Mouse (Mus musculus) frontal cortex, postnatal 36 days (tissue): ENCODE results near the gene Mnd1.

Experiments used
- DNase-seq, 2 experiments: peaks; one replicate each; pipeline ENCODE4 v3.0.0; 2022; ENCODE audit warnings: low spot score in 2 of 2

Mnd1 gene

DNA sequence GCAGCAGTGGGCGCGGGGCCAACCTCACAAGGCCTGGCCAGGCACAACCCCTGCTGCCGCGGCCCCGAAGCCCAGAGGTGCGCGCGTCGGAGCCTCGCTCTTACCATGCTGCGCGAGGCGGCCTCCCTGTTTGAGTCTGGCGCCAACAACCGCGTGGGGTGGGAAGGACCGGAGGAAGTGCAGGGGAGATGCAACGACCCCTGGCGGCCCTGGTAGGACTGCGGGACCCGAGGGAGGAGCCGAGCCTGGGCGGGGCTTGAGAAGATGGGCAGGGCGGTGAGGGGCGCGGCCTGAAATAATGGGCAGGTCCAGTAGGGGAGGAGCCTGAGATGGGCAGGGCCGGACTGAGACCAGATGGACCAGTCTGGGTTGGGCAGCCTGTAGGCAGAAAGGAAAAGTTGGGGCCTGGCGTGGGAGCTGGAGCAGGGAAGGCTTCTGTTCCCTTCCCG is at the start of gene Mnd1:
Mnd1 (minus strand) TSS at position 229 of the 449 bp plus-strand sequence.
- DNase-seq, result peak; percentile 96

- DNase-seq, result peak; percentile 31 to 65
Observed at GRCm38 (mm10) chr3:84204640-84205039, 49.1 kb upstream of the Mnd1 start.

- no peak for DNase-seq
Observed at GRCm38 (mm10) chr3:84200559-84201420, 45.2 kb upstream of the Mnd1 start.

- DNase-seq, result no peak
Observed at GRCm38 (mm10) chr3:84199516-84199915, 43.9 kb upstream of the Mnd1 start.

DNA sequence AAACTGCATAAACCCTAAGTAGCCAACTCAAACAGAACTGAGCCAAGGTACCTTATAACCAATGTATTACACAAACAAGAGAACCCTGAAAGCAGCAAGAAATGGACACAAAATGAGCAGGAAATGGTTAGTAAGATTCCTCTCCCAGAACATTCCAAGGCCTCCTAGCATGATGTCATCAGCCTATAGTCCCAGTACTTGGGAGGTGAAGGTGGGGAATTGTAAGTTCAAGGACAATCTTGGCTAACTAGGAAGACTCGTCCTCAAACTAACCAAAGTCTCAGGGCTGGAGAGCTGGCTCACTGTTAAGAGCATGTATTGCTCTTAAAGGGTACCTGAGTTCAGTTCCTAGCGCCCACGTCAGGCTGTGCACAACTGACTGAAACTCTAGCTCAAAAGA is 42.6 kb upstream of the Mnd1 start:
- no peak for DNase-seq

GRCm38 (mm10) chr3:84193881-84194280 is 38.3 kb upstream of the Mnd1 start:
- DNase-seq, result no peak

DNA sequence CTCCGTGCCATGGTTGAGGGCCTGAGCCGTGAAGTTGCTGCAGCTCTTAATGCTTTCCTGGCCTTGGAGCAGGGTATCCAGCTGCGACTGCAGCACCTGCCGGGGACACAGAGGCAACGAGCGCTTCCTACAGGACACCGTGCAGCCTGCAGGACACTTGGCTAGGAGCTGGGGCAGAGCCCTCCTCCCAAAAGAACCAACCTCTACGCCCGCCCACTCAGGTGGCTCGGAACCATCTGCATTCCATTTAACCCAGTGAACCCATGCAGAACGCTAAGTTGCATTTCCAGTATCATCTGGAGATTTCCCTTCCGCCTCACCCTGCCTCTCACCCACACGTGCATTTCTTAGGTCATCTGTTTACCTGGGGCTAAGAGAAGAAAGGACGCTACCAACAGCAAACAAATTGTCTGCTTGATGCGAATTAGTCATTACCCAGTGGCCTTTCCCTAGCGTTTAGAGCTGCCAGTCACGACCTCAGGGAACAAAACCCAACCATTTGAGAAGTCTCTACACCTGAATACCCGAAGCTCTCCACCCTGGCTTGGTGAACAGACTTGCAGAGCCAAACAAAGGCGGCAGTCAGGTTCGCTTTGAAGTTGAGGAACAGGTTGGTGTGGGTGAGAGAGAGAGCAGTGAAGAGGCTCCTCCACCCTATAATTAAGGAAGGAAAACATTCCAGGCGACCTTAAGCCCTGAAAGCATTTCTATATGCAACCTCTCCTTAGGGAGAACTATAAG is 35.7 kb upstream of the Mnd1 start:
- no peak for DNase-seq

DNA sequence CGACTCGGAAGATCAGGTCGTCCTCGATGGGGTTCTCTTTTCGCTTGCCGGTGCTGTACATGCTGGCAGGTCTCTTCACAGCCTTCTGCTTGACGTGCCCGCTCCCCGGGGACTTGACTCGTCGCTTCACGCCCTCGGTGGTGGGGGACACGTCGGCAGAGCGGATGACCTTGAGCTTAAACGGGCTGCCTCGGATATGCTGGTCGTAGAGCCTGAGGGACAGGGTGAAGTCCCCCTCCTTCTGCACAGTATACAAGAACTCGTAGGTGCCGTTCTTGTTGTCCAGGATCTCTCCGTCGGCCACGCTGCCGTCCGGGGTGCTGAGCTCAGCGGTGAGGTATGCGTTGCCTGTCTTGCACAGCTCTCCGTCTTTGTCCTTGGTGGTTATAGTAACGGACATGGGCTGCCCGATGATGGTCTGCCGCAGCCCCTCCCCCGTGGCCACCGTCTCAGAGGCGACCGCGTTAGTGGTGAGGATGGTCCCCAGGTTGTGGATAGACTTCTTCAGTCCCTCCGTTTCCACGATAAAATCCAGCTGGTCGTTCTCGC is 35.0 kb upstream of the Mnd1 start:
- no peak for DNase-seq

GRCm38 (mm10) chr3:84189629-84190173 is 34.1 kb upstream of the Mnd1 start:
- no peak for DNase-seq

GRCm38 (mm10) chr3:84181717-84182116 is 26.1 kb upstream of the Mnd1 start:
- no peak for DNase-seq

DNA sequence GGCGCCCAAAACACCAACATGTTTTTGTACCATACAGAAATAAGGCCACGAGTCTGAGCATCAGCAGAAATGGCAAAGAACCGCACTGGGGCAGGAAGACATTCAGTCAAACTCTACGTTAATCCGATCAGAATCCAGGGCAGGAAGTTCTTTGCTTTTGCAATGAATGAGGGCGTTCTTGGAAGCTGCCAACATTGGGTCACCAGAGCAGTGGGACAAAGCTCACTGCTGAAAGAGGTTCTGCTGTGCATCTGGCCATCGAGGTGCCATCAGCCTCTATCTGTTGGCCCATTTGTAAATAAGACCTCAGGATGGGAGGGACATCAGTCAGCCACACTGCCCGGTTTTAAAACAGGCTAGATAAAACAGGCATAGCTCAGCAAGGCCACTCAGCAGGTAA is 25.5 kb upstream of the Mnd1 start:
- DNase-seq, result no peak

GRCm38 (mm10) chr3:84180304-84180703 is 24.7 kb upstream of the Mnd1 start:
- DNase-seq, result no peak

- DNase-seq, result no peak
Observed at GRCm38 (mm10) chr3:84177834-84178233, 22.2 kb upstream of the Mnd1 start.

DNA sequence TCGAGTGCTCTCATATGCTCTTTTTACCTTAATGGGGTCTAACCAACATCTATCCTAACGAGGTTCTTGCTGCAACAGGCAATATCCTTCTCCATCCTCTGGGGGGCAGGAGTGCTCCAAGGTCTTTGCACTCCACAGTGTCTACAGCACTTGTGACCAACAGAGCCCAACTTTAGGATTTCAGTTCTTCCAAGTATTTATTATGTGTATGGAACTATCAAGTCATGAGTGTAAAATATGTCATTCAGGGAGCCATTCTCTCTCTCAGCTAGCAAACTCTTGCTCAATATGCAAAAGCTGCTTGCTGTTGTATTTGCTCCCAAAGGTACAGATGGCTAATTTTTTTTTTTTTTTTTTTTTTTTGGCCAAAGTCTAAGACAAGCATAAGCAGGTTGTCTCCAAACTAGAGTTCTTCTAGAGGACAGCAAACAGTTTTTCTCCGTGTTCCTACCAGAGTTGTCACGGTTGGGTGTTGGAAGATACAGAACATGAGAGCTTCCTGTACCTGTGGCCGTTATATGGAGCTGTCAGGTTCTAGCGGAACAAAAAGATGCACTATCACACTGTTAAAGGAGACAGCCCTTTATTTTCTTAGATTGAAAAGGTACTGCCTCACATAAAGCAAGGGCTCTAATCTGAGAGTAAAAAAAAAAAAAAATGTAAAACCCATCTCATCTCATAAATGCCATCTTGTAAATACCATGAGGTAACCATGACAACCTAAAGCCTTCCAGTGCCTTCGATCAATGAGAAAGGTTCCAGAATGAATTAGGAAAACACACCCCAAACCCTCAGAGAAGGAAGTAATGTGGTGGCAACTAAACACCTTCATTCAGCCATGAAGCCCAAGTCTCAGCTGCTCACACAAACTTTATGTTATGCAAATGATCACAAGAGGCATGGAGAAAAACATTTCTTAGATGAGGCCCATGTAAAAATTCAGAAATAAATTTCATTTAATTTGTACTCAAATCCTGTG is 20.0 kb upstream of the Mnd1 start:
- peak; percentile 51 to 82 for DNase-seq

DNA sequence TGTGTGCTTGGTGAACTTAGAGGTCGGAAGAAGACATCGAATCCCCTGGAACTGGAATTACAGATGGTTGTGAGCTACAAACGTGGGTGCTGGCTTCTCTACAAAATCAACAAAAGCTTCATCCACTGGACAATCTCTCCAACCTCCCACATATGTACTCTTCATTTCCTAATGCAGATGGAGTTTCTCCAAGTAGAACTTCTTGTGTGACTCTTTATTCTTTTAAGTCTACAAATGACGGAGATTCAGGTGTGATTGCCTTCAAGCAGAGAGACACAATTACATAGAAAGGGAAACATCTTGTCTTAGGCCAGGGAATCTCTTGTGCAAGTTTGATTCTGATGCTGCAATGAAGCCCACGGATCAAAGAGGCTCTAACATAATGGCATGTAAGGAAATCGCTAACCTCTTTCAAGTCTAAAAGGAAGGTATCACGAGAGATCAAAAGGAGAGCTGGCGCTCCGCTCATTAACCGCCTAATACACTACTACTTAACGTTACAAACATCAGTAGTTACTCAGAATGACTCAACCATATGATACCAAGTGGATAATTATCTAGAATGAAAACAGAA is 18.1 kb upstream of the Mnd1 start, which contains the start of gene Gm6525:
Gm6525 (plus strand) TSS at position 524 of the 574 bp plus-strand sequence.
- no peak for DNase-seq

DNA sequence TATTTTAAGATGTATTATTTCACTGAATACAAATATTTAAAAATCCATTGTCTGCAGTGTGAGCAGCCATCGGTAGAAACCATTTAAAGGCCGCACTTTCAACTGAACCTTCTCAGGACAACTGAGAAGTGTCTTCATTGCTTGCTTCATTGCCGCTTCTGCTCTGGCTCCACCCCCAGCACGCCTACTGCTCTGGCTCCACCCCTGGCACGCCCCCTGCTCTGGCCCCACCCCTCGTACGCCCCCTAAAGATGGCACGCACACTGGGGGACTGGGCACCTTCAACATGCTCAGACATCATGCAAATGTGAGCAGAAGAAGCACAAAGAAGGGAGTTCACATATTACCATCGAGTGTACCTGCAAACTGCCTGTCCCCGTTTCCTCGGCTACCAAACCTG is 16.8 kb upstream of the Mnd1 start:
- no peak for DNase-seq

DNA sequence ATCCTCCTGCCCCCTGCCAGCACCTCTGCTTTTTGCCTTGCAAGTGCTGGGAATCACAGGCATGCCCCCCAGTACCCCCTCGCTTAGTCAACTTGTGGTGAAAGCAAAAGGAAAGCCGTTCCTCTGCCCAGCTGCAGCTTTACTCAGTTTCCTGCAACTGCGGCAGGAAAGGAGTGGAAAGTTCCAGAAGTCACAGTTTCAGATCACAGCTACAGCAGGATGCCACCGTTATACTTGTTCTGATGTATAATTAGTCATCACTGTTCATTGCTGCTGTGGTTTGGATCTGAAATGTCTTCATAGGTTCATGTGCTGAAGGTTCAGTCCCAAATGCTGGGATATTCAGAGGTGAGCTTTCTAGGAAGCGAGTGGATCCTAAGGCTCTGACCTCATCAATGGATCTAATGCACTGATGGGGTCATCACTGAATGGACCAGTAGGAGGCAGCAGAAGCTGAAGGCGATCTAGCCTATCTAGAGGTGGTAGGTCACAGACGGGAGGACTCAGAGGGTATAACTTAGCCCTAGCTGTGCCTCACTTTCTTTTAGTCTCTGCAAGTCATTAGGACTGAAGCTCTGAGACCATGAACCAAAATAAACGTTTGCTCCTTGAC is 13.9 kb upstream of the Mnd1 start:
- no peak for DNase-seq

DNA sequence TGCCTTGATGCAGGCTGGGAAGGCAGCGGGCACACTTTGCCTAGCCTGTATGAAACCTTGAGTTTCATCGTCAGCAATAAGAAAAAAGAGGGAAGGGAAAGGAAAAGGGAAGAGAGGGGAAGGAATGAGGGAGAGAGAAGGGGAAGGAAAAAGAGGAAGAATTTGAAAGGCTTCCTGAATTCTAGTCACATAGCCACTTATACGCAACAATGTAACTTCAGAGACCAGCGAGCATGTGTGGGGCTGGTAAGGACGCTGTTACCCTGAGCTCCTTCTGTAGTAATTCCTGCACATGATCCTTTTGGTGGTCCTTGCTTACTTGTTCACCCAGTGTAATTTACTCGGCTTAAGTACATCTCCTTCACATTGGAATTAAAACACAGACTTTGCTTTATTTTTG is 13.4 kb upstream of the Mnd1 start:
- no peak for DNase-seq

DNA sequence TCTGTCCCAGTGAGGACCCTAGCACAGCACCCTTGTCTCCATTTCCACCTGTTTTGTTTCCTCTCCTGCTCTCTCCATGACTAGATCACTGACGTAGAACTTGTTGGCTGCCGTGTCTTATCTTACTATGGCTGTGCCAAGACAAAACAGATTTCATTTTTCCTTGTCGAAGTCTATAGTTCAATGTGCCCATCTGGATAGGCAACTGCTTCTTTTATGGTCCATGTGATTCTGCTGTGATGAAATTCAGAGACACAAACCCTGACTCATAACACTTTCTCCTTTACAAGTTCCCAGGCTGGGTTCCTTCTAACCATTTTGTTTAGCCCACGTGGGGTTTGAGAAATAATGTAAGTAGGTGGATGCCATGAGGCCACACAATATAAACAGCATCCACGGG is 10.5 kb upstream of the Mnd1 start:
- no peak for DNase-seq

- DNase-seq, result no peak
Observed at GRCm38 (mm10) chr3:84165391-84165790, 9.8 kb upstream of the Mnd1 start.
